Mouse (Mus musculus): ENCODE data around the gene 3100002H09Rik.

DNA sequence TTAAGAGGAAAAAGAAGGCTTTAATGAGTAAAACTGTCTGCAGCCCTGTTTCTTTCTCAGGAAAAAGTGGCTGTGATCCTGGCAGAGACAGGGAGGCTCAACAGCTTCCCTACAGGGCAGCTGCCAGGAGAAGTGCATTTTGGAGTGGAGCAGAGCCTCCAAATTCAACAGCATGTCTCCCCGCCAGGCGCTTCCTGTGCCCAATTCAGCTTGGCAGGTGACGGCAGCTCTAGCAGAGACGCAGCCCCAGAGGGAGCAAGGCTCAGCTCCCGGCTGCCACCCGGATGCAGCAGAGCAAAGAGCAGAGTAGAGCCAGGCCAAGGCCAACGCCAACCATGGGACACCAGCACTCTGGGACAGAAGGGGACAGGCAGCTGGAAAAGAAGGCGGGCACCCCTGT is 3.4 kb downstream of the 3100002H09Rik start:
- TF ChIP-seq POLR2A (IDR thresholded peaks at IDR 0.05; ENCODE audit: borderline replicate concordance, low read depth, low read length) (no peak), CTCF (IDR thresholded peaks at IDR 0.05; ENCODE audit: low read depth, low read length) (no peak)

Data from bone marrow macrophage, adult 2 months (primary cell).